Mouse (Mus musculus) stomach, postnatal 0 days (tissue): ENCODE measurements at regions not wholly inside any gene's neighbourhood (a gene's known extent, or its start where the extent isn't known, plus 50 kb on each side); places are given as distances from the start of the nearest gene placed in this dataset.

Experiments
- ATAC-seq: fragments of 200-750 bp; cut with Nextera tagmentation; 2 replicates; pipeline ENCODE4 v1.8.0; 2017; ENCODE audit not compliant: low FRiP score, low TSS enrichment
- DNase-seq: peaks from one replicate; pipeline ENCODE4 v3.0.0-alpha.2; 2016; ENCODE audit warnings: low spot score
- H3K27ac ChIP-seq: fragments of 300-500 bp; sonication (generic); replicated peaks from 2 replicates; pipeline ENCODE4 v1.5.1; 2014; ENCODE audit warnings: mild to moderate bottlenecking, control low read depth
- H3K27me3 ChIP-seq: fragments of 300-500 bp; sonication (generic); 2 replicates; pipeline ENCODE4 v1.6.1; 2014; ENCODE audit warnings: low read length; ENCODE audit not compliant: control insufficient read depth, insufficient read depth
- H3K36me3 ChIP-seq: fragments of 300-500 bp; sonication (generic); 2 replicates; pipeline ENCODE4 v1.6.1; 2014; ENCODE audit warnings: low read length, mixed read lengths; ENCODE audit not compliant: control insufficient read depth, insufficient read depth
- H3K4me1 ChIP-seq: fragments of 300-500 bp; sonication (generic); replicated peaks from 2 replicates; pipeline ENCODE4 v1.6.1; 2014; ENCODE audit warnings: antibody characterized with exemption; ENCODE audit not compliant: control insufficient read depth, insufficient read depth
- H3K4me2 ChIP-seq: fragments of 300-500 bp; sonication (generic); replicated peaks from 2 replicates; pipeline ENCODE4 v1.6.1; 2014; ENCODE audit warnings: low read depth, mild to moderate bottlenecking, control low read depth, moderate library complexity
- H3K4me3 ChIP-seq: fragments of 300-500 bp; sonication (generic); 2 replicates; pipeline ENCODE4 v1.5.1; 2014; ENCODE audit warnings: low read depth, low read length, control low read depth
- H3K9ac ChIP-seq: fragments of 300-500 bp; sonication (generic); 2 replicates; pipeline ENCODE4 v1.6.1; 2014; ENCODE audit warnings: mild to moderate bottlenecking, low read length, control low read depth, mixed read lengths
- H3K9me3 ChIP-seq: fragments of 300-500 bp; sonication (generic); 2 replicates; pipeline ENCODE4 v1.6.1; 2016; ENCODE audit warnings: low read length; ENCODE audit not compliant: control insufficient read depth
- CTCF ChIP-seq: IDR thresholded peaks from 2 replicates; pipeline ENCODE4 v1.5.1; 2016; ENCODE audit warnings: antibody characterized with exemption, low read depth, mild to moderate bottlenecking, moderate library complexity
- EP300 ChIP-seq: optimal IDR thresholded peaks from 2 replicates; pipeline ENCODE3; 2016; ENCODE audit warnings: antibody characterized with exemption
- WGBS: fragments of 180-500 bp; shearing (Covaris S2); extraction: QIAGEN DNeasy Blood & Tissue Kit; methylation state at CpG from one replicate; pipeline ENCODE4 v1.1.7; 2014; 5-methylcytosine and 5-hydroxymethylcytosine counted together

DNA sequence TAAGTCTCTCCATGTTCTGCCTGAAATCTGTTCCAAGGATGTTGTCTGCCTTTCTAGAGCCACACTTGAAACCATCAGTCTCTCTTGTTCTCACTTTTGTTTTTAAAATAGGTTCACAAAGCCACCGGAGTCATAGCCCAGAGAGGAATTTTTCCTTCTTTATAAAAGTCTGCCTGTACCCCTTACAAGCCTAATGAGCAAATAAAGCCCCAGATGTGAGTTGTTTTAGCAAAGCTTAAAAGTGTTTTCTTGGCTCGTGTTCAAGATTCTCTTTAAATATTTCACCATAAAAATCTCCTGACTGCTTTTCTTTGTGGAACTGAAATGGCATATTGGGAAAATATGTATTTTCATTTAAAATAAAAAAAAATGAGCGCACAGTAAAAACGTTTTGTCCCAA, 521.3 kb downstream of the Ptprc start:
- H3K4me2 ChIP-seq = no peak overlapping the region
- no peak overlapping the region for H3K27ac ChIP-seq
- H3K9ac ChIP-seq = no peak overlapping the region
- no peaks in the 10 kb centered on the region for H3K27me3 ChIP-seq
- H3K4me3 ChIP-seq = no peak overlapping the region
- H3K36me3 ChIP-seq = no peaks in the 10 kb centered on the region
- TF ChIP-seq EP300 = no peak
- no peak for TF ChIP-seq CTCF
- H3K4me1 ChIP-seq = no peaks in the 10 kb centered on the region
- ATAC-seq (no peak), DNase-seq (no peak)
- H3K9me3 ChIP-seq = no peaks in the 10 kb centered on the region
- 21% methylated on average over 4 of the region's 4 CpGs for WGBS

DNA sequence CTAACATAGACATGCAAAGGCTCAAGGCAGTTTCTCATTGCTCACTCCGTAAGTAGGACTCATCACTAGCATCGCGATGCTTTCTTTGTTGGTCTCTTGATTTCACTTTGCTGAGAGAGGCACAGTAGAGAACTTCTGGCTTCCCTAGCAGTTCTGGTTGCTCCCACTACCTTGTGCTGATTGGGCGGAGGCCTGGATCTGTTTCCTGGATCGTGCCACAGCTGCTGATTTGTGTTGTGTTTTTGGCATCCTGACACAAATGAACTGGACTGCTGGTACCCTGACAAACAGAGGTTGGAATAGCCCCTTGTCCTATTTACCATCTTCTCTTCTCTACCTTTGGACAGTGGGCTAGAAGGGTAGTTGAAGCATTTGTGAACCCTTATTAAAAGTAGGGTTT, 522.0 kb downstream of the Ptprc start:
- no peaks in the 10 kb centered on the region for H3K9me3 ChIP-seq
- no peak overlapping the region for H3K9ac ChIP-seq
- WGBS = 76% methylated on average over 5 of the region's 5 CpGs
- DNase-seq (no peak), ATAC-seq (no peak)
- no peaks in the 10 kb centered on the region for H3K27me3 ChIP-seq
- no peak overlapping the region for H3K27ac ChIP-seq
- H3K36me3 ChIP-seq = no peaks in the 10 kb centered on the region
- H3K4me3 ChIP-seq = no peak overlapping the region
- no peak overlapping the region for H3K4me2 ChIP-seq
- no peaks in the 10 kb centered on the region for H3K4me1 ChIP-seq
- no peak for TF ChIP-seq CTCF
- no peak for TF ChIP-seq EP300

DNA sequence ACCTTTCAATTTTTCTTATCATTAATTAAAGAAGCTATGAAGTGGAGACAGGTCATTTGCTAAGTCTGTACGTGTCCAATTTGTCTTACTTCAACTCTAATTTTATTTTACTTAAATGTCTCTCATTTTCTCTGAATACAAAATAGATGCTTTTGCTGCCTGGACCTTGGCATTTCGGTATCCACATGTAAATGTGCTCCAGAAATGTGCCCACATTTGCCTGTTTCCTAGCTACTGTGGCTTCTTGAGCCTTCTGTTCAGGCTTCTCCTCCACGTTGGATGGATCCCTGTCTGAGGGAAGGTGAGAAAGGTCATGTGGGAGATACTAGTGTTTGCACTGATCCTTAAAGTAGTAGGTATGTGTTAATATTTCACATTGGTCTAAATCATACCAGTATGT, 524.9 kb downstream of the Ptprc start:
- ATAC-seq = no peak
- no peaks in the 10 kb centered on the region for H3K27me3 ChIP-seq
- no peaks in the 10 kb centered on the region for H3K4me1 ChIP-seq
- TF ChIP-seq EP300 (no peak), CTCF (no peak)
- no peaks in the 10 kb centered on the region for H3K9me3 ChIP-seq
- H3K4me2 ChIP-seq = no peak overlapping the region
- no peak overlapping the region for H3K4me3 ChIP-seq
- H3K27ac ChIP-seq = no peak overlapping the region
- H3K9ac ChIP-seq = no peak overlapping the region
- no peaks in the 10 kb centered on the region for H3K36me3 ChIP-seq
- DNase-seq = no peak
- WGBS = 65% methylated on average over 3 of the region's 3 CpGs

DNA sequence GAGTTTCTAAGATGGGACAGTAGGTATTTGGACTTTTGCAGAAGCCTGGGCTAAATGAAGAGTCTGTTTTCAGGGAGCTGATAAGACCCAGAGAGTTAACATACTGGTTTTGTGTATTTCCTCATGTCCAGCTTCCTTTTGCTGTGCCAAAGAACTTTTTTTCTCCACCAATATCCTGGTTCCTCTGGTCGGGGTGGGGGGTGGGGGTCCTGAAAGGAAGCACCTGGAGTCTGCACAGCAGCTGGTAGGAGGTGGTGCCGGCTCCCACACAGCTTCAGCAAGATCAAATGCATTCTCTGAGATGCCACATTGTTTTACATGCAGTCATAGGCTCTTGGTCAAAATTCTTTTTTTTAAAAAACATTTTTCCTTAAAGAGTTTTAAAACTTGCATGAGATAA, 525.4 kb downstream of the Ptprc start:
- H3K9me3 ChIP-seq = no peaks in the 10 kb centered on the region
- no peak for TF ChIP-seq EP300
- no peaks in the 10 kb centered on the region for H3K4me1 ChIP-seq
- WGBS = 22% methylated on average over 2 of the region's 2 CpGs
- H3K9ac ChIP-seq = no peak overlapping the region
- no peak overlapping the region for H3K4me3 ChIP-seq
- DNase-seq = no peak
- no peaks in the 10 kb centered on the region for H3K27me3 ChIP-seq
- H3K36me3 ChIP-seq = no peaks in the 10 kb centered on the region
- no peak for ATAC-seq
- H3K4me2 ChIP-seq = no peak overlapping the region
- H3K27ac ChIP-seq = no peak overlapping the region

DNA sequence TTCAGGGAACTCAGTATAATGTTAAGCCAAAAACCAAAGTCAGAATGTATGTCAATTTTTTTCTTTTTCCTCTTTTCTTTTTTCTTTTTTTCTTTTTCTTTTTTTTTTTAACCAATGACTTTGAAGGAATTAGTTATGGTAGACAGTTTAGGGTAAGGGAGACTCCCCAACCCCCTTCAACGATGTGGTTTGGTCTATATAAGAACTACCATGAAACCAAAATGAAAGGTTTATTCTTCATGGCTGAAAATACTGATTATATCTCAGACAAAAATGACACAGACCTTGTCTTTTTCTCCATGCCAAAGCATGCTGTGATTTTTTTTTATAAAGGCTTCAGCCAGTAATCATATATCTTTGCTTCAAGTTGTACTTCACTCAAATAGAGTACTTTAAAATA, 526.7 kb downstream of the Ptprc start:
- Histone ChIP-seq H3K4me3 (no peak overlapping the region), H3K27ac (no peak overlapping the region), H3K36me3 (no peaks in the 10 kb centered on the region), H3K4me1 (no peaks in the 10 kb centered on the region), H3K4me2 (no peak overlapping the region), H3K9ac (no peak overlapping the region), H3K9me3 (no peaks in the 10 kb centered on the region), H3K27me3 (no peaks in the 10 kb centered on the region)
- no peak for ATAC-seq
- no peak for DNase-seq
- TF ChIP-seq CTCF = no peak
- no peak for TF ChIP-seq EP300
- WGBS = 94% methylated on average over 1 of the region's 1 CpGs

DNA sequence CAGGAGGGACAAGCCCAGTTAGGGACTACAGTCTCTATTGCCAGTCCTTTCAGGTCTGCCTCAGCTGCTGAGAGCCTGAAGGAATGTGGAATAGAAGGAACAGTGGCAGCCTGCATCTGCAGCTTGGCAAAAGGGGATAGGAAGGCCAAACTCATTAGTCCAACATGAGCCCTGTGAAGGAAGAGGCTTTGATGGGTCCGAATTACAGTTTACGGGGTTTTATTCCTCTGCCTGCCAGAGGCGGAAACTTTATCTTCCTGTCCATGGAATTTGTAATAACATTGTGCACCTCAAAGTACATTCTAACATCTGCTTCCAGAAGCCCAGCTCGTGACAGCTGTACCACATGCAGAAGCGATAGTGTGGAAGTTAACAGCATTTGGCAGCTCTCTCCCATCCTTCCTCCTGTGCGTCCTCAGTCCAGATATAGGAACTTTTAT, 530.9 kb downstream of the Ptprc start:
- H3K9me3 ChIP-seq = no peaks in the 10 kb centered on the region
- ATAC-seq (no peak), DNase-seq (no peak)
- H3K4me2 ChIP-seq = no peak overlapping the region
- WGBS = 49% methylated on average over 6 of the region's 6 CpGs
- no peak overlapping the region for H3K9ac ChIP-seq
- no peak for TF ChIP-seq CTCF
- TF ChIP-seq EP300 = no peak
- no peaks in the 10 kb centered on the region for H3K27me3 ChIP-seq
- H3K36me3 ChIP-seq = no peaks in the 10 kb centered on the region
- H3K27ac ChIP-seq = no peak overlapping the region
- no peak overlapping the region for H3K4me3 ChIP-seq
- H3K4me1 ChIP-seq = no peaks in the 10 kb centered on the region

DNA sequence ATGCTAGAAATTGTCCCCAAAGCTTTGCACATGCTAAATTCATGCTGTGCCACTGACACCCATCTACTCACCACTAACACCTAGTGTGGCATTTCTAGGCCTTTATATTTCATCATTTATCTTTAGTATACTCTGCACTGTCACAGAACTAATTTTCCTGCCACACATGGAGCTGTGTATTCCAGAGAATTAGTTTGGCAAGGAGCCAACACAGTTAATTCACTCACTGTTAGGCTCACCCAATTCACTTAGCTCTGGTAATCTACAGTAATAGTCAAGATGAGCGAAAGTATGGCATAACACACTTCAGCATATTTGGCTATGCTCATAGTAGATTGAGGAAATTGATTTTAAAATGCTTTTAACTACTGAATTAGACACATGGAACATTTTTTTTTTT, 532.0 kb downstream of the Ptprc start:
- WGBS = 75% methylated on average over 1 of the region's 1 CpGs
- DNase-seq = no peak

More for the DNA sequence above, 532.0 kb downstream of the Ptprc start:
- H3K27ac ChIP-seq = no peak overlapping the region
- no peaks in the 10 kb centered on the region for H3K27me3 ChIP-seq
- no peaks in the 10 kb centered on the region for H3K9me3 ChIP-seq
- H3K4me3 ChIP-seq = no peak overlapping the region
- no peaks in the 10 kb centered on the region for H3K36me3 ChIP-seq
- no peaks in the 10 kb centered on the region for H3K4me1 ChIP-seq
- no peak for ATAC-seq
- H3K9ac ChIP-seq = no peak overlapping the region
- no peak for TF ChIP-seq EP300
- no peak for TF ChIP-seq CTCF
- H3K4me2 ChIP-seq = no peak overlapping the region
